ENCODE assay signal across 8 mouse cellular contexts in the genomic region with DNA sequence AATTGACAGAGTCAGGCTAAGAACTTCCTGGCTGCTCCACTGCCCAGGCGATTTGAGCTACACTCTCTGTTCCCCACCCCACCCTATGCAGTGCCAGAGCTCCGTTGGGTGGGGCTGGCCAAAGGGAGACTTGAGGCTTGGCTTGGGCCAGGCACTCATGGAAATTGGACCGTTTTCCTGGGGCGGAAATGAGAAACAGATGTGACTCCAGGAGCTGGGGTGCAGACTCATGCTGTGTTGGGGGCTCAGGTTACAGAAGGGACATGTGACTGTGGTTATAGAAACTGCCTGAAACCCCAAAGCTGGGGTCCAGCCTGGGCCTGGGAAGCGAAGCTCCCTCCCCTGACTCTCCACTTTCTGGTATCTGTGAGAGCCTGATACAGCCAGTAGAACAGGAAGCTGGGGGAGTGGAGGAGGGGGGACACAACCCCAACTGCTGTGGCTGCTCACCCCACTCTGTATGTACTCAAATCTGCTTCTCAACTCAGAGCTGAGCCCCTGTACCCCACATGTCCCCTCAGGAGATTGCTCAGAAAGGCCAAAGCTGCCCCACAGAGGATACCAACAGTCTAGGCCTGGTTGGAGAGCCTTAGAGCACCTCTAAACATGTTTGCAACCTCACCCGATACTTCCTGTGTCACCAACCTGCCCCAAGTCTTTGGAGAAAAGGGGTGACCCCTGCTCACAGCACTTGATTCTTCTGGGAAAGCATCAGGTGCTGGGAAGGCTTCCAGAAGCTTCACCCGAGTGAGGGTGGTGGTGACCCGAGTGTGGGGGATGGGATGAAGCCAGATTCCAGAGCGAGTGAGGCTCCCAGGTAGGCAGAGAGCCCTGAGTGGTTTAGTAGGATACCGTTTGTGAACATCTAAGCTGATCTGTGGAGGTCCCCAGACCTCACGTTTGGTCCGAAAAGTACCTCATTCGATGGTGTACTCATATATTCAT.
DNase-seq lines count a peak whose midpoint lies in the region; ATAC-seq lines count a peak whose summit lies in the region.

No protein-coding gene starts in this region.

- H3K36me3 ChIP-seq in intestine, embryonic 15.5 days = no peaks in the 10 kb centered on the region
- no peaks in the 10 kb centered on the region for H3K36me3 ChIP-seq in liver, embryonic 16.5 days (ENCODE audit: control insufficient read depth, insufficient read depth)
- no peaks in the 10 kb centered on the region for H3K36me3 ChIP-seq in stomach, embryonic 16.5 days (ENCODE audit: control insufficient read depth, insufficient read depth, low read length)

- H3K9ac ChIP-seq in intestine, embryonic 15.5 days = no peak overlapping the region; the same call in 1 of the 2 replicates
- H3K9ac ChIP-seq in liver, embryonic 16.5 days (ENCODE audit: low read depth, low read length) = no peak overlapping the region
- peak overlapping the region; percentile 57 for H3K9ac ChIP-seq in stomach, embryonic 16.5 days (ENCODE audit: low read length)

- peak; percentile 57 for ATAC-seq in activated CD4-positive, CD25-positive, alpha-beta regulatory T cell, adult 4 months
- peak; percentile 80 for ATAC-seq in intestine, embryonic 15.5 days
- ATAC-seq in liver, embryonic 16.5 days (ENCODE audit: low read depth) = peak; percentile 38
- peak; percentile 91 for ATAC-seq in stomach, embryonic 16.5 days (ENCODE audit: insufficient read depth, low FRiP score)

- no peak overlapping the region for H3K4me2 ChIP-seq in intestine, embryonic 15.5 days (replicated peaks)
- H3K4me2 ChIP-seq in liver, embryonic 16.5 days (ENCODE audit: low read depth, low read length) = no peak overlapping the region
- no peak overlapping the region for H3K4me2 ChIP-seq in stomach, embryonic 16.5 days (ENCODE audit: low read depth, low read length)

- 49% methylated on average over 13 of the region's 13 CpGs for WGBS in intestine, embryonic 15.5 days
- WGBS in liver, embryonic 16.5 days (ENCODE audit: insufficient replicate concordance) = 33% methylated on average over 13 of the region's 13 CpGs
- WGBS in stomach, embryonic 16.5 days = 48% methylated on average over 13 of the region's 13 CpGs

- no peaks in the 10 kb centered on the region for H3K9me3 ChIP-seq in intestine, embryonic 15.5 days
- no peaks in the 10 kb centered on the region for H3K9me3 ChIP-seq in liver, embryonic 16.5 days (replicated peaks; ENCODE audit: control insufficient read depth, low read length)
- no peaks in the 10 kb centered on the region for H3K9me3 ChIP-seq in stomach, embryonic 16.5 days (replicated peaks; ENCODE audit: control insufficient read depth, low read length)

- H3K4me3 ChIP-seq in intestine, embryonic 15.5 days (replicated peaks) = no peak overlapping the region
- H3K4me3 ChIP-seq in liver, embryonic 16.5 days (ENCODE audit: low read depth, low read length) = no peak overlapping the region
- no peak overlapping the region for H3K4me3 ChIP-seq in stomach, embryonic 16.5 days (replicated peaks; ENCODE audit: low read length)

- peak overlapping the region; percentile 81 for H3K27ac ChIP-seq in intestine, embryonic 15.5 days
- peak overlapping the region; percentile 53 for H3K27ac ChIP-seq in liver, embryonic 16.5 days (ENCODE audit: low read length)
- H3K27ac ChIP-seq in stomach, embryonic 16.5 days (ENCODE audit: low read length) = peak overlapping the region; percentile 95

- peaks cover 38% of the 10 kb centered on the region for H3K4me1 ChIP-seq in intestine, embryonic 15.5 days (replicated peaks)
- peaks cover 7% of the 10 kb centered on the region for H3K4me1 ChIP-seq in liver, embryonic 16.5 days (ENCODE audit: control insufficient read depth, low read depth, low read length)
- peaks cover 47% of the 10 kb centered on the region for H3K4me1 ChIP-seq in stomach, embryonic 16.5 days (ENCODE audit: control insufficient read depth, insufficient read depth, low read length)

- DNase-seq in 3T3-L1 (ENCODE audit: low read depth, low spot score) = peak; percentile 100
- peak; percentile 75 for DNase-seq in gastrocnemius, postnatal 10 days
- DNase-seq in layer of hippocampus, adult 11-12 months (ENCODE audit: low spot score) = no peak
- no peak for DNase-seq in spleen, adult 12 weeks (ENCODE audit: low spot score)

- no peaks in the 10 kb centered on the region for H3K27me3 ChIP-seq in intestine, embryonic 15.5 days (replicated peaks)
- H3K27me3 ChIP-seq in liver, embryonic 16.5 days (ENCODE audit: control insufficient read depth, insufficient read depth, low read depth, low read length) = no peaks in the 10 kb centered on the region
- H3K27me3 ChIP-seq in stomach, embryonic 16.5 days (ENCODE audit: control insufficient read depth, insufficient read depth, low read length) = no peaks in the 10 kb centered on the region

Comparison
In these comparisons a context has a peak if more than half of its experiments do, and no peak if none do; other contexts are left out.
1. DNase-seq: peak in 3T3-L1 (single experiment) and gastrocnemius, postnatal 10 days (single experiment); none in layer of hippocampus, adult 11-12 months (single experiment) and spleen, adult 12 weeks (single experiment).
2. ATAC-seq: peak in every context shown above with its lines; median percentile 91 in stomach, embryonic 16.5 days; 80 in intestine, embryonic 15.5 days; 57 in activated CD4-positive, CD25-positive, alpha-beta regulatory T cell, adult 4 months; 38 in liver, embryonic 16.5 days.
3. Peak in every context shown above with its lines, with median percentiles within 50 percentile points of each other: H3K27ac ChIP-seq.